Mouse (Mus musculus): Measurements from ENCODE around the gene Ipcef1.

The Ipcef1 gene

GRCm38 (mm10) chr10:7052315-7053017 lies at the start of gene Ipcef1:
Ipcef1 (minus strand) TSS chr10:7052478.
- DNase-seq = no peak

- no peak for DNase-seq
Measured at GRCm38 (mm10) chr10:7077971-7078370, 25.7 kb upstream of the Ipcef1 start.

GRCm38 (mm10) chr10:7077389-7077808 lies 25.1 kb upstream of the Ipcef1 start:
- DNase-seq = no peak

DNA sequence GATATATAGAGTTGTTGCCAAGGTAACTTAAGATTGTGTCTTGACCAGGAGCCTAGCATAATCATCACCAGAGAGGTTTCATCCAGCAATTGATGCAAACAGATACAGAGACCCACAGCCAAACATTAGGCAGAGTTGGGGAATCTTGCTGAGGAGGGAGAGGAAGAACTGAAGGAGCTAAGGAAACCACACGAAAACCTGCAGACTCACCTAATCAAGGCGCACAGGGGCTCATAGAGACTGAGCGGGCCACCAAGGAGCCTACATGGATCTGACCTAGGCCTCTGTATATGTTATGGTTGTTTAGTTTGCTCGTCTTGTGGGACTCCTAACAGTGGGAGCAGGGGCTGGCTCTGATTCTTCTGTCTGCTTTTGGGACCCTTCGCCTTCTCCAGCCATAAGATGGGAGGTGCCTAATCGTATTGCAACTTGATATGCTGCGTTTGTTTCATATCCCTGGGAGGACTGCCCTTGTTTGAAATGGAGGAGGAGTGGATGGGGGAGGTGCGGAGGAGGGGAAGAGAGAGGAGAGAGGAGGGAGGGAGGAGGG lies 24.5 kb upstream of the Ipcef1 start:
- DNase-seq = peak; percentile 11

GRCm38 (mm10) chr10:7076201-7076600 lies 23.9 kb upstream of the Ipcef1 start:
- DNase-seq = peak; percentile 86

GRCm38 (mm10) chr10:7075661-7076060 lies 23.4 kb upstream of the Ipcef1 start:
- DNase-seq = no peak

- DNase-seq = no peak
Measured at GRCm38 (mm10) chr10:7074231-7074630, 22.0 kb upstream of the Ipcef1 start.

DNA sequence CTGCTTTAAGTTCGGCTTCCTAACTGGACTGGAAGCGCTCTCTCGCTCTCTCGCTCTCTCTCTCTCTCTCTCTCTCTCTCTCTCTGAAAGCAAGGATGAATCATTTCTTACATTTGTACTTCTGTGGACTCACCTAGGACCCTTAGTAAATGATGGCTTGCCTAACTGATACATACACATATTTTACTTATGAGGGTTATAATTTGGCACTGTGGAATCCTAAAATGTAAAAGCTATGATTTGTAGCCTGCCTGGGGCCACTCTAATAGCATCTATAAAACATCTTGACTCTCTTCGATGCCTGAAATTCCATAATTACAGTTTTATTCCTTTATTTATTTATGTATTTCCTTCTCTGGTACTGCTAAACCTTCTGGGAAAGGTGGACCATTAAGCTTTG lies 18.6 kb upstream of the Ipcef1 start:
- DNase-seq = no peak

DNA sequence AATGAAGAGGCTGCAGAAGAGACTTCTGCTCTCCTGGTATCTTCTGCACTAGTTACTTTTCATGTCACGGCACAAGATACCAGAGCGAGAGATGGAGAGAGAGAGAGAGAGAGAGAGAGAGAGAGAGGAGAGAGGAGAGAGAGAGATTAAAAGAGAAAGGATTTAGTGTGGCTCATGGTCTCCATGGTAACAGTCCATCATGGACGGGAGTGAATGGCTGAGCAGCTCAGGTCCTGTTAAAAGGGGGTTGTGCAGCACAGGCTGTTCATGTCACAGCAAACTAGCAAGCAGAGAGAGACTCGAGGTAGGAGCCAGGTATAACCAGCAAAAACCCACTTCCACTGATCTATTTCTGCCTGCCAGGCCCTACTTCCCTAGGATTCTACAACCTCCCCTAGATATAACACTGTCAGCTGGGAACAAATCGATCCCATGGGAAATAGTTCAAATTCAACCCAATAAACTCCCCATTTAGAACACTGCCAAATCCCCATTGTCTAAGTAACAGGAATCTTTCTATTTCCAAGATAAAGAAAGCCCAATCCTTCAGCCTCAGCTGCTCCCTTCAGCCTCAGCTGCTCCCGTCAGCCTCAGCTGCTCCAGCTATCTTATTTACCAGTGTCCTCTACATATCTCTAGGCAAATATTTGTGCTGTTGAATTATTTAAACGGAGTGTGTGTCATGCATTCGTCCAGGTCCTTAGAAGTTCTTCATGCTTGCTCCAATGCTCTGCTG lies 18.0 kb upstream of the Ipcef1 start:
- no peak for DNase-seq

DNA sequence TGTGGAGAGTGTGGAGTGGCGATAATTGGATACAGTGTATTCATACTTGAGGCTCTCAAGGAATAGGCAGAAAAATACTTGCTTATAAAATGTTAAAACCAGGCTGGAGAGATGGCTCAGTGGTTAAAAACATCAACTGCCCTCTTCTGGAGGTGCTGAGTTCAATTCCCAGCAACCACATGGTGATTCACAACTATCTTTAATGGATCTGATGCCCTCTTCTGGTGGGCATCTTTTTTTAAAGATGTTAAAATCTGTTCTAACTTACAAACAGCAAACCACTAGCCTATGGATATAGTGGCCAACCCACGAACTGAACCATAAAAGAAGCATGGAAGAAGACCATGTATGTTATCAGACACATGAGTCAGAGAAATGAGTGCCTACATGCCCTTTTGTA lies 16.8 kb upstream of the Ipcef1 start:
- DNase-seq = no peak

GRCm38 (mm10) chr10:7068608-7069007 lies 16.3 kb upstream of the Ipcef1 start:
- no peak for DNase-seq

GRCm38 (mm10) chr10:7063752-7064457 lies 11.6 kb upstream of the Ipcef1 start:
- no peak for DNase-seq

DNA sequence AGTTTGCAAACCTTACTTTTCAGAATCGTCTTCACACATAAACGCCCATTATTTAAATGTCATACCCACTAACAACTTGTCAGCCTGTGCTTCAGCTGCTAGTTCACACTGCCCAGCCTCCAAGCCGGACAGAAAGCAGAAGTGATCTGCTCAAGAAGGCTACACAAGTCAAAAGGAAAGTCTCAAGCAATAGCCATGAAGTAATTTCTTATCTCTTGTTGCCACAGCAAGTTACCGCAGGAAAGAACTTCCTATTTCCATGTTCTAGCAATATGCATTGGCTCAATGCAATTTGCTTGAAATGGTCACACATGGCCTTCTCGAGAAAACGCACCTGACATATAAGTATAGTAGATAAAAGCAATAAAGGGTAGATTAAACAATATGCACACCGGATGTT lies 10.7 kb upstream of the Ipcef1 start:
- no peak for DNase-seq

- no peak for DNase-seq
Measured at GRCm38 (mm10) chr10:7060326-7060725, 8.0 kb upstream of the Ipcef1 start.

DNA sequence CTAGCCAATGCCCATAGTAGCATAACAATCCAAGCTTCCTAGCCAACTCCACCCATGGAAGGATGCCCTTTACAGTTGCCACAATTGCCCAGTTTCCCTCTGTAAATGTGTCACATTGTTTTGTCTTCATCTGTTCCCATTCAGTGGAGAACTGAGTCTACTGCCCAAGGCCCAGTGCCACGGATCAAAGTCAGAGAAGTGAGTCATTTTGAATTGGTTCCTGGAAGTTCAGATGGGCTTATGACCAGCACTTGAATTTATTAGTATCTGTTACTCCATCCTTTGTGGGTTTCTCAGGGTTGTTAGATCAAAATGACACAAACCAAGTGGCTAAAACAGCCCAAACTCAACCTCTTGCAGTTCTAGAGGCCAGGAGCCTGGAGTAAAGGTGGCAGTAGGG lies 5.3 kb upstream of the Ipcef1 start:
- no peak for DNase-seq

GRCm38 (mm10) chr10:7054560-7055205 lies 2.4 kb upstream of the Ipcef1 start:
- DNase-seq = peak; percentile 53

DNA sequence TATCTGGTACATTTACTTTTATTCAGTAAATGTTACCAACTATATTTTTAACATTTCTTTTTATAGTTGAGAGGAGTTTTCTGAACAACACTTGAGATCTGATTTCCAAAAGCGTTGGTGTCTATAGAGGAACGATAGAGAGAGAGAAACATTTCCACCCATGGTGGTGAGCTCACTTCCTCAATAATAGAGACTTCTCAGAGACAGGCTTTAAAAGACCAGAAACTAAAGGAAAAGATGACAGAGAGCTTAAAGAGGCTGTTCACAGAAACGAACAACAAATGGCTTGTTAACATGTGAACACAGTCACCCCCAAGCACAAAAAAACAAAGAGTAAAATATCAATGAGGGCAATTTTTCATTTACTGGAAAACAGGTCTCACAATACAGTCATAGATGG lies 2.4 kb downstream of the Ipcef1 start:
- DNase-seq = no peak

DNA sequence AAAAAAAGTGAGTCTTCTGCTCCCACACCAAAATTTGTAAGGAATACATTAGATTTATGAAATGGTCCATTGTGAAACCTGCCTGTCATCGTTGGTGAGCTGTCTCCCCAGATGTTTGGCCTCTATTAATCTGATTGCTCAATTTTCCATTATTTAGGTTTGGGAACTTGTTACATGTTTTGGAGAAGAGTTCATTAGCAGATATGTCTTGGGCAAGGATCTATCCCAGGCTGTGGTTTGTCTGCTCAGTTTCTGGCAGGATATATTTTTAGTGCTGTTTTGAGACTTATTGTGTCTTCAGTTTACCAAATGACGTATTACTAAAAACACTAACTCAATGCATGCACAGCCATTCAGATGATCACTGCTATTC lies 4.4 kb downstream of the Ipcef1 start:
- DNase-seq = no peak

GRCm38 (mm10) chr10:7047288-7047918 lies 4.9 kb downstream of the Ipcef1 start:
- DNase-seq = peak; percentile 80

- no peak for DNase-seq
Measured at GRCm38 (mm10) chr10:7043896-7044295, 8.4 kb downstream of the Ipcef1 start.

GRCm38 (mm10) chr10:7041032-7041431 lies 11.2 kb downstream of the Ipcef1 start:
- no peak for DNase-seq

DNA sequence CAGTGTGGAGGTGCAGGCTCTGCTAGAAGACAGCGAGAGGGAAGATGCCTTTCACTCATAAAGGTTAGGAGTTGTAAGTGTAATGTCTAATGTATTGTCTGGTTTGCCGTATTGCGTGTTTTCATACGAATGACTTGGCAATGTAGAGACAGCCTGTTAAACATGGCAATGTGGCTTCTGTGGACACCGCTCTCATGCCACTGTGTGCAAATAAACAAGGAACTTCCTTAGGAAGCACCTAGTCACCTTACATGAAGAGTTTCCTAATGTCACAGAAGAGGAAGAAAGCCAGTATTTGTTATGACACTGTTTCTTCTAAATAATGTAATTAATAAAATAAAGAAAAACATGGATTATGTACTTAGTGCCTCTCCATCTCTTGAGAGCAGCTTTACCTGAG lies 15.1 kb downstream of the Ipcef1 start:
- DNase-seq = no peak

GRCm38 (mm10) chr10:7035547-7035946 lies 16.7 kb downstream of the Ipcef1 start:
- peak; percentile 18 for DNase-seq
